Mouse (Mus musculus) embryonic facial prominence, embryonic 11.5 days (tissue): ENCODE results near the gene Ddx31. TPM values are rescaled to one million over a fixed set of nuclear protein-coding genes. Genes with fewer than 3 reads are reported as not detected.

Experiments
- polyA plus RNA-seq: library from polyadenylated mRNA; unstranded; fragments of >200 nt; fragmentation: Nextera tagmentation; extraction: Ambion mirVana; gene quantifications from 2 replicates; pipeline ENCODE4 v1.2.1, GENCODE M21; 2014

Gene Ddx31
- polyA plus RNA-seq, 1 experiment from 2014 or later: 20.0 TPM

Other genes starting within 250 kb of the Ddx31 start
- gene Gfi1b, start 218.4 kb upstream of the Ddx31 start, polyA plus RNA-seq: 2.1 and 2.6 TPM in 2 replicates
- gene Tsc1, start 199.2 kb upstream of the Ddx31 start, polyA plus RNA-seq: 16.4 and 17.9 TPM in 2 replicates
- 1.4 and 2.1 TPM in 2 replicates for gene Spaca9, start 140.7 kb upstream of the Ddx31 start, polyA plus RNA-seq
- 0.75 and 0.97 TPM in 2 replicates for gene Ak8, start 140.2 kb upstream of the Ddx31 start, polyA plus RNA-seq
- 30.1 and 30.9 TPM in 2 replicates for gene Gtf3c4, start within 50 bp of the Ddx31 start, polyA plus RNA-seq
- gene Barhl1, start 76.3 kb downstream of the Ddx31 start, polyA plus RNA-seq: 0.83 and 0.89 TPM in 2 replicates
- gene Cfap77, start 214.7 kb downstream of the Ddx31 start, polyA plus RNA-seq: 0.38 and 0.50 TPM in 2 replicates
- 10.7 and 10.8 TPM in 2 replicates for gene Ttf1, start 219.9 kb downstream of the Ddx31 start, polyA plus RNA-seq